Mouse (Mus musculus) megakaryocyte, embryonic 14.5 days (primary cell): ENCODE data around the gene Cct8.

Experiments
- FLI1 ChIP-seq: IDR thresholded peaks from 2 replicates; pipeline ENCODE4 v1.6.1; 2012; ENCODE audit warnings: low read length, inconsistent platforms, mixed read lengths
- GATA1 ChIP-seq: IDR thresholded peaks from 3 replicates; pipeline ENCODE4 v1.6.1; 2012; ENCODE audit warnings: mixed read lengths, low read length, inconsistent platforms, borderline replicate concordance

GRCm38 (mm10) chr16:87495716-87496447, at the start of gene Cct8:
- TF ChIP-seq GATA1 (no peak), FLI1 (peak; percentile 93)
